13 mouse cellular contexts compared by ENCODE assay signal in genomic region chr8:12427886-12428799, GRCm38 (mm10). TPM values are rescaled to one million over a fixed set of nuclear protein-coding genes. Genes with fewer than 3 reads are reported as not detected.
DNase-seq lines count a peak whose midpoint lies in the region; ATAC-seq and TF ChIP-seq lines count a peak whose summit lies in the region.
"Had no signal": no experiment of that assay in that cellular context is flagged by ENCODE, and none has a peak within 500 bp of the region (broad histone marks: within the 10 kb centered on the region; RNA-seq: fewer than 3 reads in every experiment).

No protein-coding gene starts in this region.

- ATAC-seq in kidney, postnatal 0 days (replicated peaks; ENCODE audit: low FRiP score, low read depth), result no peak
- no peak for ATAC-seq in forebrain, embryonic 11.5 days (replicated peaks; ENCODE audit: low FRiP score)
- no peak for ATAC-seq in midbrain, embryonic 14.5 days (ENCODE audit: low FRiP score, low TSS enrichment)
- ATAC-seq in activated CD4-positive, CD25-positive, alpha-beta regulatory T cell, adult 4 months, result no peak
- ATAC-seq: hindbrain, embryonic 16.5 days had no signal

- peaks cover 3% of the 10 kb centered on the region; the same call in 1 of the 2 replicates for H3K4me1 ChIP-seq in kidney, postnatal 0 days (replicated peaks; ENCODE audit: insufficient read depth, low read length)
- H3K4me1 ChIP-seq in forebrain, embryonic 11.5 days (replicated peaks; ENCODE audit: control insufficient read depth, insufficient read depth, low read length), result peaks cover 29% of the 10 kb centered on the region
- H3K4me1 ChIP-seq in midbrain, embryonic 14.5 days (ENCODE audit: control insufficient read depth, insufficient read depth, low read length), result peaks cover 49% of the 10 kb centered on the region

- H3K4me3 ChIP-seq in kidney, postnatal 0 days (replicated peaks; ENCODE audit: low read depth, low read length), result no peak overlapping the region
- no peak overlapping the region for H3K4me3 ChIP-seq in forebrain, embryonic 11.5 days (ENCODE audit: low read depth, low read length)
- no peak overlapping the region for H3K4me3 ChIP-seq in midbrain, embryonic 14.5 days (replicated peaks; ENCODE audit: low read depth, low read length)

- H3K27ac ChIP-seq in kidney, postnatal 0 days, result no peak overlapping the region
- H3K27ac ChIP-seq in forebrain, embryonic 11.5 days (ENCODE audit: low read depth, low read length), result peak overlapping the region; percentile 97
- H3K27ac ChIP-seq in midbrain, embryonic 14.5 days (replicated peaks; ENCODE audit: low read depth, low read length), result no peak overlapping the region
- H3K27ac ChIP-seq: macrophage had no signal

- WGBS in kidney, postnatal 0 days, result 16% methylated on average over 26 of the region's 26 CpGs
- 24% methylated on average over 26 of the region's 26 CpGs for WGBS in forebrain, embryonic 11.5 days
- 13% methylated on average over 26 of the region's 26 CpGs for WGBS in midbrain, embryonic 14.5 days

- DNase-seq in kidney, postnatal 0 days (ENCODE audit: low spot score), result no peak
- DNase-seq in kidney, adult 11 months, result no peak
- DNase-seq in brain, adult 2 months (ENCODE audit: low read depth, low spot score), result peak; percentile 31
- peak; percentile 65 for DNase-seq in forebrain, embryonic 11.5 days (ENCODE audit: low spot score)
- peak; percentile 68 for DNase-seq in midbrain, embryonic 14.5 days
- DNase-seq in cerebellum, postnatal 25 days, result no peak
- DNase-seq: heart, adult 18-20 months had no signal

- no peak overlapping the region for H3K9ac ChIP-seq in kidney, postnatal 0 days (ENCODE audit: low read depth, low read length)
- peak overlapping the region; percentile 14 for H3K9ac ChIP-seq in forebrain, embryonic 11.5 days (ENCODE audit: low read length)
- H3K9ac ChIP-seq in midbrain, embryonic 14.5 days (replicated peaks; ENCODE audit: low read length), result no peak overlapping the region

- 0 out of 2 replicates have a peak overlapping the region, but pooled peaks have one; percentile 6 for H3K4me2 ChIP-seq in kidney, postnatal 0 days (ENCODE audit: low read length)
- H3K4me2 ChIP-seq in forebrain, embryonic 11.5 days (ENCODE audit: low read depth, low read length, severe bottlenecking), result peak overlapping the region; percentile 31; the same call in 1 of the 2 replicates
- H3K4me2 ChIP-seq in midbrain, embryonic 14.5 days (ENCODE audit: low read length), result peak overlapping the region; percentile 6; the same call in 1 of the 2 replicates

- no peaks in the 10 kb centered on the region for H3K36me3 ChIP-seq in kidney, postnatal 0 days (ENCODE audit: insufficient read depth, low read length)
- H3K36me3 ChIP-seq in forebrain, embryonic 11.5 days (ENCODE audit: control insufficient read depth, insufficient read depth, low read length), result no peaks in the 10 kb centered on the region
- H3K36me3 ChIP-seq in midbrain, embryonic 14.5 days (ENCODE audit: control insufficient read depth, insufficient read depth, low read length), result no peaks in the 10 kb centered on the region

- H3K9me3 ChIP-seq in kidney, postnatal 0 days (replicated peaks; ENCODE audit: low read length), result no peaks in the 10 kb centered on the region
- H3K9me3 ChIP-seq in forebrain, embryonic 11.5 days (ENCODE audit: control insufficient read depth, low read length), result no peaks in the 10 kb centered on the region
- no peaks in the 10 kb centered on the region for H3K9me3 ChIP-seq in midbrain, embryonic 14.5 days (ENCODE audit: control insufficient read depth, low read length)

- no peak for TF ChIP-seq CTCF in kidney, postnatal 0 days (IDR thresholded peaks at IDR 0.05; ENCODE audit: low read depth)

- peaks cover 79% of the 10 kb centered on the region for H3K27me3 ChIP-seq in kidney, postnatal 0 days (ENCODE audit: insufficient read depth, low read length)
- peaks cover 13% of the 10 kb centered on the region; the same call in 1 of the 2 replicates for H3K27me3 ChIP-seq in forebrain, embryonic 11.5 days (ENCODE audit: control insufficient read depth, insufficient read depth, low read length)
- peaks cover 55% of the 10 kb centered on the region for H3K27me3 ChIP-seq in midbrain, embryonic 14.5 days (ENCODE audit: control insufficient read depth, insufficient read depth, low read length)

RNA-seq across cellular contexts. Expression of gene Sox1, which starts 33.0 kb away (rescaled TPM):
- not detected in 2 replicates for polyA plus RNA-seq in kidney, postnatal 0 days (2015; fragmentation: Nextera tagmentation; extraction: Ambion mirVana)
- polyA plus RNA-seq in forebrain, embryonic 11.5 days (2014; fragmentation: Nextera tagmentation; extraction: Ambion mirVana), result 11.3 and 12.4 TPM in 2 replicates
- 3.4 and 3.8 TPM in 2 replicates for polyA plus RNA-seq in midbrain, embryonic 14.5 days (2014; fragmentation: Nextera tagmentation; extraction: Ambion mirVana)
- not detected for polyA plus RNA-seq in activated CD4-positive, CD25-positive, alpha-beta regulatory T cell, adult 4 months (2017; shearing (Covaris generic))
- polyA plus RNA-seq: large intestine, adult 2 months; liver, embryonic 16.5 days; macrophage; spleen, adult 2 months had no signal

Comparison
In these comparisons a context has a peak if more than half of its experiments do, and no peak if none do; other contexts are left out.
1. DNase-seq: peak in brain, adult 2 months (single experiment), forebrain, embryonic 11.5 days (single experiment) and midbrain, embryonic 14.5 days (single experiment); none in kidney, postnatal 0 days (single experiment), kidney, adult 11 months (single experiment) and cerebellum, postnatal 25 days (0 of 2).
2. Peak in every context shown above with its lines, with median percentiles within 50 percentile points of each other: H3K4me2 ChIP-seq.